Mouse (Mus musculus) sigmoid colon, adult 10 weeks (tissue): ENCODE measurements around the gene Klk8. TPM values are rescaled to one million over a fixed set of nuclear protein-coding genes. Genes with fewer than 3 reads are reported as not detected.

Experiments
- polyA plus RNA-seq: library from polyadenylated mRNA; stranded (reverse); fragments of 350-450 nt; fragmentation: Illumina TruSeq; extraction: RNeasy Lipid Tissue Mini Kit (QIAGEN cat#74804); gene quantifications from one replicate; pipeline ENCODE4 v1.2.3, GENCODE M21; 2014; ENCODE audit warnings: low read depth, low replicate concordance

The Klk8 gene
- not detected for polyA plus RNA-seq

GRCm38 (mm10) chr7:43797333-43797769 is at the start of gene Klk8:
Gene Klk8 (plus strand): TSS chr7:43797577.

DNA sequence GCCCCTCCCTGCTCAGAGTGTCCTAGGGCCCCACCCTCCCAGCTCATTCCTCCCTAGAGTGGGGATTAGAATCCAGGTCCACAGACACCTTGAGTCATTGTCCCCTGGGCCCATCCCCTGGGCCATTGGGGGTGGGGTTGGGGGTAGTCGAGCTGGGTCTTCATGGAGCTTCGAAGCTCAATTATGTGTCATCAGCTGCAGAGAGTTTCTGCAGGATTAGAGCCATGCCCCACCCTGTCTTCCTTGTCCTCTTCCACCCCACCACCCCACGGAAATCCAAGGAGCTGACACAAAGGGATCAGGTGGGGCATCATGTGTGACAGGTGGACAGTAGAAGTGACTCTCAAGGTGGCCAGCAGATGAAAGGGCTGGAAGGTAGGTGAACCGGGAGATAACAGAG is 28.8 kb upstream of the Klk8 start, which contains the start of gene Klk12:
Klk12 (plus strand) TSS at position 301 of the 400 bp plus-strand sequence.

DNA sequence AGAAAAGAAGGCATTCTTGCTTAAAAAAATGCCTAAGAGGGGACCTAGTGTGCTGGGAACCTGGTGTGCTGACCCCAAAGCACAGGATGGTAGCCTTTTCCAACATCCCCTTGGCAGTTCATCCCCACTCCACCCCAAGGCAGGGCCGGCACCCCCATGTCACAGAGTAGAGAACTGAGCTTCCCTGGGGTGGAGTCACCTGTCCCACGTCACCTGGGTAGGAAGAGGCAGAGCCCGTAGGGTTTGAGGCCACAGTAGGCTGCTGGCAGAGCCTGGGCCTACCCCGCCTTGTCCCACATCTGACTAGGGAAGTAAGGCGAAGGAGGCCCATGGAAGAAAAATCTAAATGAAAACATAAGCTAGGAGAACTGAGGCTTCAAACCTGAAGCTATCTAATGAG is 23.0 kb upstream of the Klk8 start, which contains the start of gene Klk11:
Klk11 (plus strand) TSS at position 241 of the 400 bp plus-strand sequence.

GRCm38 (mm10) chr7:43780746-43781145 is 16.6 kb upstream of the Klk8 start, which contains the start of gene Klk10:
Gene Klk10 (plus strand): TSS chr7:43781035.

GRCm38 (mm10) chr7:43791591-43791990 is 5.8 kb upstream of the Klk8 start, which contains the start of gene Klk9:
Gene Klk9 (plus strand): TSS chr7:43791891.

GRCm38 (mm10) chr7:43810994-43811393 is 13.6 kb downstream of the Klk8 start, which contains the start of gene Klk7:
Gene Klk7 (plus strand): TSS chr7:43811294.

DNA sequence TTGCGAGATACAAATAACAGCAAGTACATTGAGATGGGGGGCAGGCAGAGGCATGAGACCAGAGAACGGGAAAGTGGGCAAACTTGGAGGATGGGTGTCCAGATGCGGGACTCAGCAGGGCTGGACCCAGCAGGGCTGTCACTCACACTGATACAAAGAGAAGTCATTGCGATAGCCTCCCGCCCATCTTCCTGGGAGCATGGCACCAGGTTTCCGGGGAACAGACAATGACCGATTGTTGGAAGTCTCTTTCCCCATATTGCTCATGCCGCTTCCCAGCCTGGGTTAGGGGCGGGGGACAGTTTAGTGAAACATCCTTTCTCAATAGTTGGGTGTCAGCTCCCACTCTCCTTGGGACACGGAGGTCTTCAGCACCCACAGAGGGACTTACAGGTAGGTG is 26.8 kb downstream of the Klk8 start, which contains the start of gene Klk6:
Klk6 (plus strand) TSS at position 301 of the 400 bp plus-strand sequence.

DNA sequence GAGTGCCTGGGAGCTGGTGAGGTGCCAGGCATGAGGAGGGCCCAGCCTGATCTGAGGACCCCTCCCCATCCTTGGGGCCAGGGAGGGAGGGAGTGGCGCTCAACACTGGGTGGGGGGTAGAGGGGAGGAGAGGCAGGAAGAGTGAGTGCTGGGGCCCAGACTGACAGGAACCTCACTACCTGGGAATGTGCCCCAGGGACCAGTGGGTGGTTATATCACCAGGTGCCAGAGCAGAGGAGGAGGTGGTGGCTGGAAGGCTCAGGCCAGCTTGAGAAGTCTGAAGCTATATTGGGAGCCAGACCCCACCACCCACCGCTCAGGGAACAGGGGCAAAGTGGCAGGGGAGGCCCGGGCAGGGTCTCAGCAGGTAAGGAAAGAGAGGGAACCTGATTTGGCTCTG is 44.3 kb downstream of the Klk8 start, which contains the start of gene Klk5:
Klk5 (plus strand) TSS at position 271 of the 400 bp plus-strand sequence.

Other genes with a start within 250 kb of the Klk8 start
- 1.5 TPM for gene Zfp658, start 235.3 kb upstream of the Klk8 start, polyA plus RNA-seq
- 17.7 TPM for gene Zfp719, start 218.0 kb upstream of the Klk8 start, polyA plus RNA-seq
- gene Zfp819, start 190.4 kb upstream of the Klk8 start, polyA plus RNA-seq, result not detected
- gene Ceacam18, start 162.9 kb upstream of the Klk8 start, polyA plus RNA-seq, result 2.9 TPM
- 0.54 TPM for gene Siglece, start 137.4 kb upstream of the Klk8 start, polyA plus RNA-seq
- 2.9 TPM for gene Ctu1, start 125.6 kb upstream of the Klk8 start, polyA plus RNA-seq
- not detected for gene Klk14, start 107.2 kb upstream of the Klk8 start, polyA plus RNA-seq
- not detected for gene Klk13, start 85.0 kb upstream of the Klk8 start, polyA plus RNA-seq
- gene Klk12, start 28.7 kb upstream of the Klk8 start, polyA plus RNA-seq, result not detected
- not detected for gene Klk11, start 23.0 kb upstream of the Klk8 start, polyA plus RNA-seq
- not detected for gene Klk10, start 16.5 kb upstream of the Klk8 start, polyA plus RNA-seq
- not detected for gene Klk9, start 5.7 kb upstream of the Klk8 start, polyA plus RNA-seq
- gene Klk7, start 13.7 kb downstream of the Klk8 start, polyA plus RNA-seq, result not detected
- not detected for gene Klk6, start 26.9 kb downstream of the Klk8 start, polyA plus RNA-seq
- not detected for gene Klk5, start 44.4 kb downstream of the Klk8 start, polyA plus RNA-seq
- not detected for gene Klk4, start 83.6 kb downstream of the Klk8 start, polyA plus RNA-seq
- gene Klk15, start 136.2 kb downstream of the Klk8 start, polyA plus RNA-seq, result not detected
- gene Klk1b8, start 153.1 kb downstream of the Klk8 start, polyA plus RNA-seq, result not detected
- not detected for gene Klk1b1, start 169.2 kb downstream of the Klk8 start, polyA plus RNA-seq
- not detected for gene Klk1b9, start 178.5 kb downstream of the Klk8 start, polyA plus RNA-seq
- gene Klk1b11, start 198.3 kb downstream of the Klk8 start, polyA plus RNA-seq, result not detected
- not detected for gene Klk1b26, start 214.6 kb downstream of the Klk8 start, polyA plus RNA-seq